Mouse (Mus musculus) liver, embryonic 14.5 days (tissue): ENCODE data around the gene Mbnl2. TPM values are rescaled to one million over a fixed set of nuclear protein-coding genes. Genes with fewer than 3 reads are reported as not detected.

Experiments used
- ATAC-seq: fragments of 200-750 bp; cut with Nextera tagmentation; 2 replicates; pipeline ENCODE4 v1.8.0; 2017; ENCODE audit warnings: moderate number of reproducible peaks, mild to moderate bottlenecking, moderate library complexity; ENCODE audit not compliant: insufficient read depth
- DNase-seq, 3 experiments: peaks; one replicate each; pipeline ENCODE4 v3.0.0-alpha.2; 2012 to 2013; ENCODE audit warnings: low read depth in 3 of 3, low spot score in 3 of 3
- H3K27ac ChIP-seq: fragments of 300-500 bp; sonication (generic); 2 replicates; pipeline ENCODE4 v1.5.1; 2014; ENCODE audit warnings: moderate library complexity, mild to moderate bottlenecking, control low read depth, inconsistent platforms
- H3K27me3 ChIP-seq: fragments of 300-500 bp; sonication (generic); 2 replicates; pipeline ENCODE4 v1.6.1; 2014; ENCODE audit warnings: mild to moderate bottlenecking, low read length, moderate library complexity; ENCODE audit not compliant: control insufficient read depth, insufficient read depth
- H3K36me3 ChIP-seq: fragments of 300-500 bp; sonication (generic); replicated peaks from 2 replicates; pipeline ENCODE4 v1.6.1; 2014; ENCODE audit warnings: low read depth; ENCODE audit not compliant: control insufficient read depth, insufficient read depth
- H3K4me1 ChIP-seq, 2 experiments: fragments of 200-500 bp in 1 of 2; fragments of 300-500 bp in 1 of 2; sonication (generic) in 1 of 2; replicated peaks; 2 replicates each; pipeline ENCODE4 v1.6.1; 2012 to 2014; ENCODE audit warnings: antibody characterized with exemption in 1 of 2, inconsistent platforms in 1 of 2, low read length in 1 of 2; ENCODE audit not compliant: control insufficient read depth in 2 of 2, insufficient read depth in 2 of 2
- H3K4me2 ChIP-seq: fragments of 300-500 bp; sonication (generic); 2 replicates; pipeline ENCODE4 v1.6.1; 2014; ENCODE audit warnings: low read depth, mild to moderate bottlenecking, control low read depth, moderate library complexity
- H3K4me3 ChIP-seq, 2 experiments: fragments of 200-500 bp in 1 of 2; fragments of 300-500 bp in 1 of 2; sonication (generic) in 1 of 2; 2 replicates each; pipeline ENCODE4 v1.5.1; 2012 to 2014; ENCODE audit warnings: low read depth in 2 of 2, low read length in 2 of 2, mild to moderate bottlenecking in 2 of 2, control low read depth in 1 of 2, inconsistent platforms in 1 of 2, moderate library complexity in 1 of 2; ENCODE audit not compliant: insufficient read depth in 1 of 2
- H3K9ac ChIP-seq: fragments of 300-500 bp; sonication (generic); replicated peaks from 2 replicates; pipeline ENCODE4 v1.6.1; 2014; ENCODE audit warnings: mild to moderate bottlenecking, control low read depth, moderate library complexity
- H3K9me3 ChIP-seq: fragments of 300-500 bp; sonication (generic); 2 replicates; pipeline ENCODE4 v1.6.1; 2016; ENCODE audit warnings: low read length, mixed read lengths; ENCODE audit not compliant: control insufficient read depth
- CTCF ChIP-seq: IDR thresholded peaks from 2 replicates; pipeline ENCODE4 v1.5.1; 2016; ENCODE audit warnings: antibody characterized with exemption, low read depth, control low read depth
- EP300 ChIP-seq: IDR thresholded peaks from 2 replicates; pipeline ENCODE4 v1.6.1; 2016; ENCODE audit warnings: antibody characterized with exemption, low read depth
- WGBS: fragments of 180-500 bp; shearing (Covaris S2); extraction: QIAGEN DNeasy Blood & Tissue Kit; methylation state at CpG from one replicate; pipeline ENCODE4 v1.1.7; 2014; ENCODE audit not compliant: insufficient replicate concordance; 5-methylcytosine and 5-hydroxymethylcytosine counted together
- polyA plus RNA-seq, 2 experiments: library from polyadenylated mRNA; depleted of rRNA in 1 of 2; stranded (reverse) in 1 of 2; unstranded in 1 of 2; fragments of >200 nt; fragmentation: Nextera tagmentation in 1 of 2; extraction: Ambion mirVana in 1 of 2; gene quantifications; 2 replicates each; pipeline versions ENCODE4 v1.2.1 to v1.2.3; 2012 to 2014

Mbnl2 gene
- polyA plus RNA-seq (2012; rRNA removed) (6.5 and 6.8 TPM in 2 replicates), polyA plus RNA-seq (2014; fragmentation: Nextera tagmentation; extraction: Ambion mirVana) (13.5 and 13.7 TPM in 2 replicates)

GRCm38 (mm10) chr14:120275246-120276238 is at the start of gene Mbnl2:
TSS of gene Mbnl2 (plus strand) at chr14:120275669.
- Histone ChIP-seq H3K4me3 (peak within 1 kb of the TSS; percentile 80 to 82), H3K4me2 (peak within 1 kb of the TSS; percentile 90), H3K4me1 (peaks cover 26 to 35% of the 10 kb centered on the region in 2 experiments), H3K9ac (peak within 1 kb of the TSS; percentile 74), H3K9me3 (no peaks in the 10 kb centered on the region), H3K36me3 (no peaks in the 10 kb centered on the region), H3K27me3 (no peaks in the 10 kb centered on the region), H3K27ac (peak within 1 kb of the TSS; percentile 75)
- 2% methylated on average over 35 of the region's 35 CpGs for WGBS
- TF ChIP-seq EP300 = no peak
- no peak for TF ChIP-seq CTCF
- peak; percentile 97 for ATAC-seq
- peak; percentile 82 to 89 (median 85) for DNase-seq

GRCm38 (mm10) chr14:120232076-120232496 is 43.4 kb upstream of the Mbnl2 start:
- 38% methylated on average over 7 of the region's 7 CpGs for WGBS
- DNase-seq = no peak

GRCm38 (mm10) chr14:120235610-120236009 is 39.9 kb upstream of the Mbnl2 start:
- WGBS = 60% methylated on average over 7 of the region's 7 CpGs

More at GRCm38 (mm10) chr14:120232076-120232496, 43.4 kb upstream of the Mbnl2 start:
- no peaks in the 10 kb centered on the region for H3K36me3 ChIP-seq
- H3K27ac ChIP-seq = no peak overlapping the region
- no peak overlapping the region for H3K9ac ChIP-seq
- no peak for ATAC-seq
- no peaks in the 10 kb centered on the region for H3K4me1 ChIP-seq
- H3K9me3 ChIP-seq = no peaks in the 10 kb centered on the region
- H3K27me3 ChIP-seq = no peaks in the 10 kb centered on the region
- TF ChIP-seq EP300 = no peak
- no peak for TF ChIP-seq CTCF
- H3K4me3 ChIP-seq = no peak overlapping the region
- no peak overlapping the region for H3K4me2 ChIP-seq

GRCm38 (mm10) chr14:120238501-120238900 is 37.0 kb upstream of the Mbnl2 start:
- H3K27ac ChIP-seq = no peak overlapping the region
- ATAC-seq (no peak), DNase-seq (no peak)
- H3K4me1 ChIP-seq = no peaks in the 10 kb centered on the region
- no peaks in the 10 kb centered on the region for H3K27me3 ChIP-seq
- no peaks in the 10 kb centered on the region for H3K36me3 ChIP-seq
- TF ChIP-seq EP300 (no peak), CTCF (no peak)
- no peaks in the 10 kb centered on the region for H3K9me3 ChIP-seq
- H3K4me3 ChIP-seq = no peak overlapping the region
- no peak overlapping the region for H3K9ac ChIP-seq
- H3K4me2 ChIP-seq = no peak overlapping the region

More at GRCm38 (mm10) chr14:120235610-120236009, 39.9 kb upstream of the Mbnl2 start:
- ATAC-seq (no peak), DNase-seq (no peak)
- Histone ChIP-seq H3K4me3 (no peak overlapping the region), H3K36me3 (no peaks in the 10 kb centered on the region), H3K4me1 (no peaks in the 10 kb centered on the region), H3K27ac (no peak overlapping the region), H3K4me2 (no peak overlapping the region), H3K9me3 (no peaks in the 10 kb centered on the region), H3K9ac (no peak overlapping the region), H3K27me3 (no peaks in the 10 kb centered on the region)
- TF ChIP-seq CTCF = no peak

GRCm38 (mm10) chr14:120240209-120240608 is 35.3 kb upstream of the Mbnl2 start:
- TF ChIP-seq EP300 (no peak), CTCF (no peak)
- WGBS = 14% methylated on average over 4 of the region's 4 CpGs

More at GRCm38 (mm10) chr14:120240209-120240608, 35.3 kb upstream of the Mbnl2 start:
- Histone ChIP-seq H3K4me2 (no peak overlapping the region), H3K36me3 (no peaks in the 10 kb centered on the region), H3K9me3 (no peaks in the 10 kb centered on the region), H3K27me3 (no peaks in the 10 kb centered on the region), H3K4me3 (no peak overlapping the region), H3K4me1 (no peaks in the 10 kb centered on the region), H3K9ac (no peak overlapping the region), H3K27ac (no peak overlapping the region)
- no peak for DNase-seq
- ATAC-seq = no peak
